Mouse (Mus musculus) inflammation-experienced regulatory T-cells, adult 6 months (primary cell): ENCODE data around the gene Tmigd1. TPM values are rescaled to one million over a fixed set of nuclear protein-coding genes. Genes with fewer than 3 reads are reported as not detected.

Source experiments
- polyA plus RNA-seq, 3 experiments: library from polyadenylated mRNA; unstranded; fragments of 100-300 nt; shearing (Covaris generic); gene quantifications; one replicate each; pipeline ENCODE4 v1.2.1; 2017

The Tmigd1 gene
- polyA plus RNA-seq, 3 experiments from 2014 or later = 0.42 to 2.8 (median 1.1) TPM

Other genes with a start within 250 kb of the Tmigd1 start
- gene Bhlha9, start 229.7 kb upstream of the Tmigd1 start, polyA plus RNA-seq = not detected
- gene Trarg1, start 222.4 kb upstream of the Tmigd1 start, polyA plus RNA-seq = under 1 TPM in 1 of 3 experiments, not detected in 2; 0.66 TPM
- gene Gosr1, start 138.6 kb upstream of the Tmigd1 start, polyA plus RNA-seq = 10 to 100 TPM; 41.5 to 52.6 (median 52.3) TPM
- gene Cpd, start 55.1 kb upstream of the Tmigd1 start, polyA plus RNA-seq = 1 to 10 TPM; 3.8 to 5.5 (median 5.5) TPM
- 100 to 1,000 TPM in 1 of 3 experiments, 10 to 100 TPM in 2; 83.8 to 135 (median 88.1) TPM for gene Blmh, start 22.6 kb downstream of the Tmigd1 start, polyA plus RNA-seq
- not detected for gene Slc6a4, start 96.4 kb downstream of the Tmigd1 start, polyA plus RNA-seq
- 10 to 100 TPM; 59.6 to 90.3 (median 71.1) TPM for gene Nsrp1, start 176.3 kb downstream of the Tmigd1 start, polyA plus RNA-seq